Mouse (Mus musculus): ENCODE data around the gene Mast4.

GRCm38 (mm10) chr13:102805190-102805589, 529.1 kb downstream of the Mast4 start:
- TF ChIP-seq TCF12 (IDR thresholded peaks at IDR 0.05; ENCODE audit: low read depth, low read length) (no peak), CHD1 (IDR thresholded peaks at IDR 0.05; ENCODE audit: low read depth, low read length) (no peak), E2F4 (IDR thresholded peaks at IDR 0.05; ENCODE audit: borderline replicate concordance, low read depth, low read length) (no peak), CTCF (IDR thresholded peaks at IDR 0.05 in 2 of 3, conservative IDR thresholded peaks at IDR 0.05 in 1 of 3; ENCODE audit: control insufficient read depth in 1 of 3, insufficient read depth in 1 of 3, low read depth in 2 of 3, low read length in 3 of 3, poor library complexity in 1 of 3, severe bottlenecking in 1 of 3) (no peak), POLR2AphosphoS5 (IDR thresholded peaks at IDR 0.05; ENCODE audit: borderline replicate concordance, low read depth, low read length) (no peak), TAL1 (IDR thresholded peaks at IDR 0.05; ENCODE audit: low read length) (no peak), MAFK (IDR thresholded peaks at IDR 0.05; ENCODE audit: borderline replicate concordance, low read depth, low read length) (no peak)

Data from MEL (cell line).